Mouse (Mus musculus): ENCODE measurements around the gene Ppp4r1.

Gene Ppp4r1

GRCm38 (mm10) chr17:65782551-65783141, at the start of gene Ppp4r1:
Ppp4r1 (plus strand) TSS chr17:65782573.
- no peak for DNase-seq (ENCODE audit: extremely low read depth, low read depth, low spot score)

GRCm38 (mm10) chr17:65732666-65733065, 49.7 kb upstream of the Ppp4r1 start:
- DNase-seq (ENCODE audit: extremely low read depth, low read depth, low spot score), result no peak

- no peak for DNase-seq (ENCODE audit: extremely low read depth, low read depth, low spot score)
Measured at GRCm38 (mm10) chr17:65735088-65735487, 47.3 kb upstream of the Ppp4r1 start.

GRCm38 (mm10) chr17:65737175-65737574, 45.2 kb upstream of the Ppp4r1 start:
- DNase-seq (ENCODE audit: extremely low read depth, low read depth, low spot score), result no peak

- DNase-seq (ENCODE audit: extremely low read depth, low read depth, low spot score), result no peak
Measured at GRCm38 (mm10) chr17:65737622-65738021, 44.8 kb upstream of the Ppp4r1 start.

GRCm38 (mm10) chr17:65739874-65740725, 42.3 kb upstream of the Ppp4r1 start:
- no peak for DNase-seq (ENCODE audit: extremely low read depth, low read depth, low spot score)

- DNase-seq (ENCODE audit: extremely low read depth, low read depth, low spot score), result no peak
Measured at GRCm38 (mm10) chr17:65741565-65741964, 40.8 kb upstream of the Ppp4r1 start.

GRCm38 (mm10) chr17:65742245-65742905, 40.0 kb upstream of the Ppp4r1 start:
- DNase-seq (ENCODE audit: extremely low read depth, low read depth, low spot score), result no peak

GRCm38 (mm10) chr17:65742969-65743368, 39.4 kb upstream of the Ppp4r1 start:
- DNase-seq (ENCODE audit: extremely low read depth, low read depth, low spot score), result no peak

GRCm38 (mm10) chr17:65743664-65744330, 38.6 kb upstream of the Ppp4r1 start:
- no peak for DNase-seq (ENCODE audit: extremely low read depth, low read depth, low spot score)

GRCm38 (mm10) chr17:65746314-65746713, 36.1 kb upstream of the Ppp4r1 start:
- no peak for DNase-seq (ENCODE audit: extremely low read depth, low read depth, low spot score)

GRCm38 (mm10) chr17:65748997-65749396, 33.4 kb upstream of the Ppp4r1 start:
- no peak for DNase-seq (ENCODE audit: extremely low read depth, low read depth, low spot score)

- DNase-seq (ENCODE audit: extremely low read depth, low read depth, low spot score), result no peak
Measured at GRCm38 (mm10) chr17:65749803-65750202, 32.6 kb upstream of the Ppp4r1 start.

GRCm38 (mm10) chr17:65750301-65750700, 32.1 kb upstream of the Ppp4r1 start:
- no peak for DNase-seq (ENCODE audit: extremely low read depth, low read depth, low spot score)

- no peak for DNase-seq (ENCODE audit: extremely low read depth, low read depth, low spot score)
Measured at GRCm38 (mm10) chr17:65753130-65753529, 29.2 kb upstream of the Ppp4r1 start.

GRCm38 (mm10) chr17:65755857-65756256, 26.5 kb upstream of the Ppp4r1 start:
- no peak for DNase-seq (ENCODE audit: extremely low read depth, low read depth, low spot score)

- no peak for DNase-seq (ENCODE audit: extremely low read depth, low read depth, low spot score)
Measured at GRCm38 (mm10) chr17:65757150-65757549, 25.2 kb upstream of the Ppp4r1 start.

GRCm38 (mm10) chr17:65763221-65763620, 19.2 kb upstream of the Ppp4r1 start:
- no peak for DNase-seq (ENCODE audit: extremely low read depth, low read depth, low spot score)

GRCm38 (mm10) chr17:65768486-65768885, 13.9 kb upstream of the Ppp4r1 start:
- DNase-seq (ENCODE audit: extremely low read depth, low read depth, low spot score), result no peak

- no peak for DNase-seq (ENCODE audit: extremely low read depth, low read depth, low spot score)
Measured at GRCm38 (mm10) chr17:65770982-65771915, 11.1 kb upstream of the Ppp4r1 start.
